Mouse (Mus musculus): ENCODE results near the gene Plekha7.

DNA sequence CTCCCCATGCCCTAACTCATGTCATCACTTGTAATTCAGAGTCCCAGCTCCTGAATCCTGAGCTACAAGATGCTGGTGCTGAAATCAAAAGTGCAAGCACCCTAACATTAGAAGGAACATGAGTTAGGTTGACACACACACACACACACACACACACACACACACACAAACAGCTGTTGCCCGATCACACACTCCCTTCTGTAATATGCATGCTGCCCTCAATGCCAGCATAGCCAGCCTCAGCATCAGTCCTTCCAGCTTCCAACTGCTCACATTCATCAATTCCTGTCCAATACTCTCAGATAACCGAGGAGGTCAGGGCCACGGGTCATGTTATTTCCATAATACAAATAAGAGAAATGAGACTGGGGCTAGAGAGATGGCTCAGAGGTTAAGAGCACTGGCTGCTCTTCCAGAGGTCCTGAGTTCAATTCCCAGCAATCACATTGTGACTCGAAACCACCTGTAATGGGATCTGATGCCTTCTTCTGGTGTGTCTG is 116.0 kb downstream of the Plekha7 start:
- TF ChIP-seq CTCF (IDR thresholded peaks at IDR 0.05) (no peak), EP300 (IDR thresholded peaks at IDR 0.05) (no peak)
